Mouse (Mus musculus) kidney, adult 2 months (tissue): ENCODE results near the gene Uspl1.

Experiments
- CTCF ChIP-seq: fragments of 200-500 bp; conservative IDR thresholded peaks from 2 replicates; pipeline ENCODE4 v1.5.1; 2011; ENCODE audit warnings: low read depth, mild to moderate bottlenecking, control low read depth, low read length, moderate library complexity, mixed read lengths; ENCODE audit not compliant: insufficient read depth, insufficient read length
- POLR2A ChIP-seq: fragments of 200-500 bp; IDR thresholded peaks from one replicate; pipeline ENCODE4 v1.6.1; 2011; ENCODE audit warnings: low read depth, low read length, control low read depth

GRCm38 (mm10) chr5:149147386-149148000 is 36.7 kb upstream of the Uspl1 start:
- TF ChIP-seq POLR2A (no peak), CTCF (no peak)
